Mouse (Mus musculus) C2C12 (cell line): ENCODE data around the gene Gm20388.

Experiments
- CTCF ChIP-seq: IDR thresholded peaks from one replicate; pipeline ENCODE4 v1.5.1; 2011; ENCODE audit not compliant: control insufficient read depth, insufficient read depth, insufficient read length
- FOSL1 ChIP-seq: IDR thresholded peaks from one replicate; pipeline ENCODE4 v1.8.0; 2011; ENCODE audit warnings: mild to moderate bottlenecking, low read length; ENCODE audit not compliant: poor library complexity, insufficient read depth, severe bottlenecking

GRCm38 (mm10) chr8:123041774-123042105 lies 3131.1 kb downstream of the Gm20388 start:
- TF ChIP-seq CTCF: no peak
- TF ChIP-seq FOSL1: no peak
